Mouse (Mus musculus) intestine, postnatal 0 days (tissue): ENCODE results near the gene Ahsa2. TPM values are rescaled to one million over a fixed set of nuclear protein-coding genes. Genes with fewer than 3 reads are reported as not detected.
"Not testable (repeated sequence)": the region's sequence is repeated elsewhere in the genome, so short reads cannot be mapped to it uniquely, and the experiment has no call there.

Experiments
- ATAC-seq: fragments of 200-750 bp; cut with Nextera tagmentation; 2 replicates; pipeline ENCODE4 v1.8.0; 2017; ENCODE audit warnings: mild to moderate bottlenecking, moderate TSS enrichment, moderate library complexity
- H3K27ac ChIP-seq: fragments of 300-500 bp; sonication (generic); 2 replicates; pipeline ENCODE4 v1.5.1; 2014; ENCODE audit warnings: mild to moderate bottlenecking, low read depth, low read length, moderate library complexity
- H3K27me3 ChIP-seq: fragments of 300-500 bp; sonication (generic); replicated peaks from 2 replicates; pipeline ENCODE4 v1.6.1; 2014; ENCODE audit warnings: low read length, mixed read lengths; ENCODE audit not compliant: control insufficient read depth, insufficient read depth
- H3K36me3 ChIP-seq: fragments of 300-500 bp; sonication (generic); 2 replicates; pipeline ENCODE4 v1.6.1; 2014; ENCODE audit warnings: mild to moderate bottlenecking, moderate library complexity; ENCODE audit not compliant: control insufficient read depth, insufficient read depth
- H3K4me1 ChIP-seq: fragments of 300-500 bp; sonication (generic); replicated peaks from 2 replicates; pipeline ENCODE4 v1.6.1; 2014; ENCODE audit warnings: antibody characterized with exemption, low read length, mixed read lengths; ENCODE audit not compliant: control insufficient read depth, insufficient read depth
- H3K4me2 ChIP-seq: fragments of 300-500 bp; sonication (generic); replicated peaks from 2 replicates; pipeline ENCODE4 v1.6.1; 2014; ENCODE audit warnings: low read depth, mild to moderate bottlenecking, moderate library complexity
- H3K4me3 ChIP-seq: fragments of 300-500 bp; sonication (generic); 2 replicates; pipeline ENCODE4 v1.5.1; 2014; ENCODE audit warnings: low read depth, low read length
- H3K9ac ChIP-seq: fragments of 300-500 bp; sonication (generic); 2 replicates; pipeline ENCODE4 v1.6.1; 2014; ENCODE audit warnings: mild to moderate bottlenecking, low read depth, low read length
- H3K9me3 ChIP-seq: fragments of 300-500 bp; sonication (generic); 2 replicates; pipeline ENCODE4 v1.6.1; 2016; ENCODE audit warnings: mixed run types; ENCODE audit not compliant: control insufficient read depth
- CTCF ChIP-seq: sonication (generic); IDR thresholded peaks from 2 replicates; pipeline ENCODE4 v1.5.1; 2016; ENCODE audit warnings: low read depth, mild to moderate bottlenecking, control low read depth, antibody characterized with exemption, moderate library complexity
- WGBS: fragments of 180-500 bp; shearing (Covaris S2); extraction: QIAGEN DNeasy Blood & Tissue Kit; methylation state at CpG from one replicate; pipeline ENCODE4 v1.1.7; 2014; 5-methylcytosine and 5-hydroxymethylcytosine counted together
- polyA plus RNA-seq: library from polyadenylated mRNA; unstranded; fragments of >200 nt; fragmentation: Nextera tagmentation; extraction: Ambion mirVana; gene quantifications from 2 replicates; pipeline ENCODE4 v1.2.1, GENCODE M21; 2015

Ahsa2 gene
- polyA plus RNA-seq, 1 experiment from 2014 or later = 25.7 TPM

GRCm38 (mm10) chr11:23498609-23499008 is 779 bp upstream of the Ahsa2 start:
- WGBS = 37% methylated on average over 5 of the region's 5 CpGs
- Histone ChIP-seq H3K36me3 (peaks cover 11% of the 10 kb centered on the region), H3K9me3 (no peaks in the 10 kb centered on the region), H3K4me2 (peak overlapping the region; percentile 64), H3K4me1 (0 out of 2 replicates have a peak, but pooled peaks cover 10% of the 10 kb centered on the region), H3K27me3 (no peaks in the 10 kb centered on the region), H3K27ac (no peak overlapping the region), H3K4me3 (peak overlapping the region; percentile 75), H3K9ac (peak overlapping the region; percentile 42; the same call in 1 of the 2 replicates)
- TF ChIP-seq CTCF = no peak
- no peak for ATAC-seq

GRCm38 (mm10) chr11:23497335-23497717 is 504 bp downstream of the Ahsa2 start:
- peak; percentile 6; the same call in 1 of the 2 replicates for TF ChIP-seq CTCF
- ATAC-seq = peak; percentile 62
- under 1% methylated on average over 22 of the region's 22 CpGs for WGBS
- Histone ChIP-seq H3K36me3 (peaks cover 23% of the 10 kb centered on the region), H3K4me2 (peak overlapping the region; percentile 64), H3K9ac (peak overlapping the region; percentile 86), H3K27ac (peak overlapping the region; percentile 84), H3K4me1 (0 out of 2 replicates have a peak, but pooled peaks cover 10% of the 10 kb centered on the region), H3K4me3 (peak overlapping the region; percentile 75), H3K9me3 (no peaks in the 10 kb centered on the region), H3K27me3 (no peaks in the 10 kb centered on the region)

- ATAC-seq = no peak
- peaks cover 28% of the 10 kb centered on the region for H3K36me3 ChIP-seq
- no peak overlapping the region for H3K27ac ChIP-seq
- 39% methylated on average over 6 of the region's 6 CpGs for WGBS
- H3K27me3 ChIP-seq = no peaks in the 10 kb centered on the region
- peak overlapping the region; percentile 75 for H3K4me3 ChIP-seq
- 0 out of 2 replicates have a peak, but pooled peaks cover 10% of the 10 kb centered on the region for H3K4me1 ChIP-seq
- H3K4me2 ChIP-seq = peak overlapping the region; percentile 64
- H3K9me3 ChIP-seq = no peaks in the 10 kb centered on the region
- TF ChIP-seq CTCF = no peak
- 0 out of 2 replicates have a peak overlapping the region, but pooled peaks have one; percentile 3 for H3K9ac ChIP-seq
Measured at GRCm38 (mm10) chr11:23496661-23497060, 1.2 kb downstream of the Ahsa2 start.

GRCm38 (mm10) chr11:23495231-23495630 is 2.6 kb downstream of the Ahsa2 start:
- Histone ChIP-seq H3K9ac (no peak overlapping the region), H3K4me3 (no peak overlapping the region), H3K9me3 (no peaks in the 10 kb centered on the region), H3K4me2 (no peak overlapping the region), H3K27me3 (no peaks in the 10 kb centered on the region), H3K27ac (no peak overlapping the region), H3K36me3 (peaks cover 39% of the 10 kb centered on the region), H3K4me1 (0 out of 2 replicates have a peak, but pooled peaks cover 10% of the 10 kb centered on the region)
- no peak for ATAC-seq
- 88% methylated on average over 6 of the region's 6 CpGs for WGBS
- TF ChIP-seq CTCF = no peak

- peaks cover 68% of the 10 kb centered on the region for H3K36me3 ChIP-seq
Measured at GRCm38 (mm10) chr11:23492048-23492790, 5.6 kb downstream of the Ahsa2 start.

GRCm38 (mm10) chr11:23489955-23490354 is 7.9 kb downstream of the Ahsa2 start:
- H3K36me3 ChIP-seq = peaks cover 78% of the 10 kb centered on the region
- H3K9me3 ChIP-seq = no peaks in the 10 kb centered on the region
- H3K4me1 ChIP-seq = no peaks in the 10 kb centered on the region
- no peak for ATAC-seq
- H3K27ac ChIP-seq = no peak overlapping the region
- H3K4me3 ChIP-seq = no peak overlapping the region
- no peaks in the 10 kb centered on the region for H3K27me3 ChIP-seq
- WGBS = 63% methylated on average over 1 of the region's 1 CpGs
- H3K9ac ChIP-seq = no peak overlapping the region
- TF ChIP-seq CTCF = no peak
- H3K4me2 ChIP-seq = no peak overlapping the region

More at GRCm38 (mm10) chr11:23492048-23492790, 5.6 kb downstream of the Ahsa2 start:
- no peak for TF ChIP-seq CTCF
- no peak overlapping the region for H3K27ac ChIP-seq
- H3K27me3 ChIP-seq = no peaks in the 10 kb centered on the region
- no peak overlapping the region for H3K9ac ChIP-seq
- no peak for ATAC-seq
- no peak overlapping the region for H3K4me2 ChIP-seq
- H3K4me1 ChIP-seq = 0 out of 2 replicates have a peak, but pooled peaks cover 10% of the 10 kb centered on the region
- WGBS = 88% methylated on average over 4 of the region's 4 CpGs
- no peak overlapping the region for H3K4me3 ChIP-seq
- no peaks in the 10 kb centered on the region for H3K9me3 ChIP-seq

- not testable (repeated sequence) for H3K4me2 ChIP-seq, H3K4me1 ChIP-seq, H3K27ac ChIP-seq, ATAC-seq, H3K9ac ChIP-seq, H3K27me3 ChIP-seq, H3K4me3 ChIP-seq, H3K9me3 ChIP-seq
- peaks cover 50% of the 10 kb centered on the region for H3K36me3 ChIP-seq
- 97% methylated on average over 2 of the region's 2 CpGs for WGBS
Measured at GRCm38 (mm10) chr11:23465862-23466261, 32.0 kb downstream of the Ahsa2 start.
